Mouse (Mus musculus) embryonic facial prominence, embryonic 14.5 days (tissue): ENCODE results near the gene Krcc1. TPM values are rescaled to one million over a fixed set of nuclear protein-coding genes. Genes with fewer than 3 reads are reported as not detected.

Source experiments
- ATAC-seq: fragments of 200-750 bp; cut with Nextera tagmentation; 2 replicates; pipeline ENCODE4 v1.8.0; 2017; ENCODE audit warnings: low read depth, moderate number of reproducible peaks, moderate TSS enrichment
- DNase-seq: peaks from one replicate; pipeline ENCODE4 v3.0.0-alpha.2; 2015; ENCODE audit warnings: low spot score
- H3K27ac ChIP-seq: fragments of 300-500 bp; sonication (generic); replicated peaks from 2 replicates; pipeline ENCODE4 v1.5.1; 2014; ENCODE audit warnings: low read depth, mild to moderate bottlenecking, low read length, moderate library complexity
- H3K27me3 ChIP-seq: fragments of 300-500 bp; sonication (generic); replicated peaks from 2 replicates; pipeline ENCODE4 v1.6.1; 2014; ENCODE audit warnings: low read length; ENCODE audit not compliant: control insufficient read depth, insufficient read depth
- H3K36me3 ChIP-seq: fragments of 300-500 bp; sonication (generic); 2 replicates; pipeline ENCODE4 v1.6.1; 2014; ENCODE audit warnings: low read length, mixed read lengths; ENCODE audit not compliant: control insufficient read depth, insufficient read depth
- H3K4me1 ChIP-seq: fragments of 300-500 bp; sonication (generic); 2 replicates; pipeline ENCODE4 v1.6.1; 2014; ENCODE audit warnings: antibody characterized with exemption, low read length; ENCODE audit not compliant: control insufficient read depth, insufficient read depth
- H3K4me2 ChIP-seq: fragments of 300-500 bp; sonication (generic); 2 replicates; pipeline ENCODE4 v1.6.1; 2014; ENCODE audit warnings: low read depth, mild to moderate bottlenecking, low read length, moderate library complexity, mixed read lengths
- H3K4me3 ChIP-seq: fragments of 300-500 bp; sonication (generic); 2 replicates; pipeline ENCODE4 v1.5.1; 2014; ENCODE audit warnings: low read depth, mild to moderate bottlenecking, low read length
- H3K9ac ChIP-seq: fragments of 300-500 bp; sonication (generic); 2 replicates; pipeline ENCODE4 v1.6.1; 2014; ENCODE audit warnings: low read depth, mild to moderate bottlenecking, low read length, moderate library complexity, mixed read lengths
- H3K9me3 ChIP-seq: fragments of 300-500 bp; sonication (generic); 2 replicates; pipeline ENCODE4 v1.6.1; 2016; ENCODE audit warnings: low read length; ENCODE audit not compliant: control insufficient read depth
- WGBS: fragments of 180-500 bp; shearing (Covaris S2); extraction: QIAGEN DNeasy Blood & Tissue Kit; methylation state at CpG from one replicate; pipeline ENCODE4 v1.1.7; 2014; 5-methylcytosine and 5-hydroxymethylcytosine counted together
- polyA plus RNA-seq: library from polyadenylated mRNA; unstranded; fragments of >200 nt; fragmentation: Nextera tagmentation; extraction: Ambion mirVana; gene quantifications from 2 replicates; pipeline ENCODE4 v1.2.1, GENCODE M21; 2014

Krcc1 gene
- polyA plus RNA-seq, result 47.4 and 47.5 TPM in 2 replicates

GRCm38 (mm10) chr6:71271389-71272315 is at the start of gene Krcc1:
Gene Krcc1, plus strand, starts transcription at chr6:71271677.
- Histone ChIP-seq H3K27ac (peak within 1 kb of the TSS; percentile 96), H3K9me3 (no peaks in the 10 kb centered on the region), H3K36me3 (no peaks in the 10 kb centered on the region), H3K4me2 (peak within 1 kb of the TSS; percentile 60), H3K9ac (peak within 1 kb of the TSS; percentile 98), H3K4me3 (peak within 1 kb of the TSS; percentile 92), H3K27me3 (no peaks in the 10 kb centered on the region), H3K4me1 (peaks cover 3% of the 10 kb centered on the region)
- peak; percentile 98 for DNase-seq
- 0% methylated on average over 50 of the region's 84 CpGs for WGBS
- peak; percentile 96 for ATAC-seq

DNA sequence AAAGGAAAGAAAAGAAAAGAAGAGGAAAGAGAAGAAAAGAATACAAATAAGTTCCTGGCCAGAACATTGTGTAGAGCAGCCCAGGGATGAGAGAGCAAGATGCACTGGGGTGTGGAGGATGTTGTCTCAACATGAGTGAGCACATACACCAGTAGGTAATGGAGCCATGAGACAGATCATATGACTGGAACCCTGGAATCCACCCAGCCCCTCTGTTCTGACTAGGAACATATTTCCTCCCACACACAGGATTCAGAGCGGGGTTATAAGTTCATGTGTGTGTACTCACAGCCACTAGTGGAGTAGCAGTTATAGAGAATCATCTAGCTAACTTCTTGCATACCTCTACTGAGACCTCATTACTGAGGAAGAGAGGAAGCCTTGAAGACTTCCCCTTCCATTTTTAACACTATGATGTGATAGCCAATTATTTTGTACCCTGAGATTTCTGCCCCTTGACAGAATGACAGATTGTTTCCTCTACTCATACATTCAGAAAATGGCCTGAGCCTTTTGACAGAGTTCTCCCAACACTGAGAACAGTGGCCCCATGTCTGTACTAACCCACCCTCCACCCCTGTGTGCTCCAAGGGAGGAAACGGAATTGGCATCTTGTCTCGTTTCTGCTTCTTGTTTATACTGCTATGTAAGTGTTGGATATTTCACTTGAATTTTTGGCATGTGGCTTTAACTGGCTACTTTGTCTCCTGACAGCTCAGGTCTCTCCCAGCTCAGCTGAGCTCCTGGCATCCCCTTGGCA is 47.1 kb upstream of the Krcc1 start:
- Histone ChIP-seq H3K9me3 (no peaks in the 10 kb centered on the region), H3K36me3 (no peaks in the 10 kb centered on the region), H3K4me2 (no peak overlapping the region), H3K27me3 (no peaks in the 10 kb centered on the region), H3K4me1 (peaks cover 3% of the 10 kb centered on the region; the same call in 1 of the 2 replicates), H3K4me3 (no peak overlapping the region), H3K9ac (no peak overlapping the region), H3K27ac (no peak overlapping the region)
- peak; percentile 51 for DNase-seq
- WGBS, result 66% methylated on average over 3 of the region's 3 CpGs
- no peak for ATAC-seq

- Histone ChIP-seq H3K9ac (no peak overlapping the region), H3K27ac (no peak overlapping the region), H3K4me2 (no peak overlapping the region), H3K27me3 (no peaks in the 10 kb centered on the region), H3K36me3 (no peaks in the 10 kb centered on the region), H3K4me1 (peaks cover 3% of the 10 kb centered on the region; the same call in 1 of the 2 replicates), H3K9me3 (no peaks in the 10 kb centered on the region), H3K4me3 (no peak overlapping the region)
- ATAC-seq, result no peak
- 30% methylated on average over 6 of the region's 6 CpGs for WGBS
- no peak for DNase-seq
Observed at GRCm38 (mm10) chr6:71226544-71226943, 44.9 kb upstream of the Krcc1 start.

GRCm38 (mm10) chr6:71227157-71227770 is 44.2 kb upstream of the Krcc1 start:
- WGBS, result 8% methylated on average over 7 of the region's 7 CpGs
- no peaks in the 10 kb centered on the region for H3K36me3 ChIP-seq
- peaks cover 3% of the 10 kb centered on the region; the same call in 1 of the 2 replicates for H3K4me1 ChIP-seq
- no peak overlapping the region for H3K9ac ChIP-seq
- H3K27me3 ChIP-seq, result no peaks in the 10 kb centered on the region
- no peak overlapping the region for H3K27ac ChIP-seq
- H3K4me3 ChIP-seq, result no peak overlapping the region
- DNase-seq (peak; percentile 75), ATAC-seq (peak; percentile 80)
- H3K9me3 ChIP-seq, result no peaks in the 10 kb centered on the region
- H3K4me2 ChIP-seq, result no peak overlapping the region

DNA sequence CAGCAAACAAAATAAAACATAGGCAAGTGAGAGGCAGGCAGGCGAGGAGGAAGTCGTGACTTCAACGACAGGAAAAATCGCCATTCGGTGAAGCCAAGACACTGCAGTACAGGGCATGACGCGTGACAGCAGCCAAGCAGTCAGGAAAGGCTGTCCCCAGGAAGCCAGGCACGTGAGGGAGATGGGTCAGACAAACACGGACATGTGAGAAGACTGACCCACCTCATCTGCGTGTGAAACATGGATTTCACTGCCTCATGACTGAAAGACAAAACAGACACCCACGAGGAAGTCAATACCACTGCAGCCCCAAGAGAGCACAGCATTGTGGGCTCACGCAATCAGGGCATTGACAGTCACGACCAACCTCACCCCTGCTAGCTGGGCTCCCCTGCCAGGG is 36.4 kb upstream of the Krcc1 start:
- no peaks in the 10 kb centered on the region for H3K4me1 ChIP-seq
- H3K4me2 ChIP-seq, result no peak overlapping the region
- no peaks in the 10 kb centered on the region for H3K9me3 ChIP-seq
- ATAC-seq (no peak), DNase-seq (no peak)
- no peak overlapping the region for H3K27ac ChIP-seq
- H3K4me3 ChIP-seq, result no peak overlapping the region
- no peaks in the 10 kb centered on the region for H3K27me3 ChIP-seq
- H3K9ac ChIP-seq, result no peak overlapping the region
- no peaks in the 10 kb centered on the region for H3K36me3 ChIP-seq
- 73% methylated on average over 13 of the region's 13 CpGs for WGBS

DNA sequence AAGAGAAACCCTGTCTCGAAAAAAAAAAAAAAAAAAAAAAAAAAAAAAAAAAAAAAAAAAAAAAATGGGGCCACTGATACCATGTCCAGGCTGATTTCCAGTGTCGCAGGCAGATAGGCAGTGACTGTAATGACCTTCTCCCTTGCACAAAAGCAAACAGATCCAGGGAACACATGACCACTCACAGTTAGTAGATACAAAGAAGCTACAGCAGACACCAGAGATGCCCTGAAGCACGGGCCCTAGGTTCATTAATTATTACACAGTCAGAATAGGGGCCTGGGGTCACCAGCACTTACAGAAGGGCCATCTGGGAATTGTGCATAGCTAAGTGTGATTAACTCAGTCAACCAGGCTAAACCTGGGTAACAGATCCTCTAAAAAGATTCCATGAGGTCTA is 35.5 kb upstream of the Krcc1 start:
- Histone ChIP-seq H3K4me1 (no peaks in the 10 kb centered on the region), H3K27ac (no peak overlapping the region), H3K4me3 (no peak overlapping the region), H3K36me3 (no peaks in the 10 kb centered on the region), H3K4me2 (no peak overlapping the region), H3K9me3 (no peaks in the 10 kb centered on the region), H3K9ac (no peak overlapping the region), H3K27me3 (no peaks in the 10 kb centered on the region)
- DNase-seq, result no peak
- 55% methylated on average over 3 of the region's 3 CpGs for WGBS
- ATAC-seq, result no peak

GRCm38 (mm10) chr6:71236506-71236905 is 35.0 kb upstream of the Krcc1 start:
- ATAC-seq (no peak), DNase-seq (no peak)
- H3K27ac ChIP-seq, result no peak overlapping the region
- H3K27me3 ChIP-seq, result no peaks in the 10 kb centered on the region
- no peaks in the 10 kb centered on the region for H3K9me3 ChIP-seq
- no peak overlapping the region for H3K4me2 ChIP-seq
- 77% methylated on average over 6 of the region's 6 CpGs for WGBS
- H3K36me3 ChIP-seq, result no peaks in the 10 kb centered on the region
- no peaks in the 10 kb centered on the region for H3K4me1 ChIP-seq
- H3K4me3 ChIP-seq, result no peak overlapping the region
- H3K9ac ChIP-seq, result no peak overlapping the region

DNA sequence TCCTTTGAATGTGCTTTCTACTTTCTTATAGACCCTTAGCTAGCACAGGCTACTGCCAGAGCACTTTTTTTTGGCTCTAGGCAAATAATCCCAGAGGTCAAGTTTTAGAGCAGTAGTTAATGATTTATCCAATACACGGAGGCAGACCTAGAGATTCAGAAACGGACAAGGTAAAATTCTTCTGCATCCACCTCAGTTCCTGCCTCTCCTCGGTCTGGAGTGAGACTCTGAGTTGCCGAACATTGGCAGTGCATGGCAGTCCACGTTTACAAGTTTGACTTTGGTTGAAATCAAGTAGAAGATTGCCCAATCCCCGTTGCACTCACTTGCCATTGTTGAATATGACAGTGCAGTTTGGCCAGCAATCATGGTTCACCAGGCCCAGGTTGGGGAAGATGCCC is 34.4 kb upstream of the Krcc1 start:
- no peak overlapping the region for H3K4me3 ChIP-seq
- DNase-seq (no peak), ATAC-seq (no peak)
- H3K9me3 ChIP-seq, result no peaks in the 10 kb centered on the region
- no peak overlapping the region for H3K9ac ChIP-seq
- no peak overlapping the region for H3K4me2 ChIP-seq
- H3K27me3 ChIP-seq, result no peaks in the 10 kb centered on the region
- H3K36me3 ChIP-seq, result no peaks in the 10 kb centered on the region
- WGBS, result 78% methylated on average over 6 of the region's 6 CpGs
- H3K27ac ChIP-seq, result no peak overlapping the region
- no peaks in the 10 kb centered on the region for H3K4me1 ChIP-seq
